Mouse (Mus musculus) heart, postnatal 0 days (tissue): ENCODE results near the gene Tmem274. TPM values are rescaled to one million over a fixed set of nuclear protein-coding genes. Genes with fewer than 3 reads are reported as not detected.
"Not testable (repeated sequence)": the region's sequence is repeated elsewhere in the genome, so short reads cannot be mapped to it uniquely, and the experiment has no call there.

Source experiments
- ATAC-seq: fragments of 200-750 bp; cut with Nextera tagmentation; 2 replicates; pipeline ENCODE4 v1.8.0; 2017; ENCODE audit warnings: low read depth, moderate number of reproducible peaks, moderate library complexity; ENCODE audit not compliant: insufficient read depth
- DNase-seq: peaks from one replicate; pipeline ENCODE4 v3.0.0-alpha.2; 2016; ENCODE audit warnings: low spot score
- H3K27ac ChIP-seq: fragments of 300-500 bp; sonication (generic); 2 replicates; pipeline ENCODE4 v1.5.1; 2014; ENCODE audit warnings: low read depth, mild to moderate bottlenecking
- H3K27me3 ChIP-seq: fragments of 300-500 bp; sonication (generic); 2 replicates; pipeline ENCODE4 v1.6.1; 2014; ENCODE audit warnings: low read length, mixed read lengths; ENCODE audit not compliant: control insufficient read depth, insufficient read depth
- H3K36me3 ChIP-seq: fragments of 300-500 bp; sonication (generic); replicated peaks from 2 replicates; pipeline ENCODE4 v1.6.1; 2014; ENCODE audit warnings: low read length, mixed read lengths; ENCODE audit not compliant: control insufficient read depth, insufficient read depth
- H3K4me1 ChIP-seq: fragments of 300-500 bp; sonication (generic); 2 replicates; pipeline ENCODE4 v1.6.1; 2014; ENCODE audit warnings: antibody characterized with exemption; ENCODE audit not compliant: control insufficient read depth, insufficient read depth
- H3K4me2 ChIP-seq: fragments of 300-500 bp; sonication (generic); 2 replicates; pipeline ENCODE4 v1.6.1; 2014; ENCODE audit warnings: low read depth, mild to moderate bottlenecking, low read length, moderate library complexity
- H3K4me3 ChIP-seq: fragments of 300-500 bp; sonication (generic); 2 replicates; pipeline ENCODE4 v1.5.1; 2014; ENCODE audit warnings: low read depth, low read length
- H3K9ac ChIP-seq: fragments of 300-500 bp; sonication (generic); replicated peaks from 2 replicates; pipeline ENCODE4 v1.6.1; 2014; ENCODE audit warnings: low read depth, low read length, mixed read lengths
- H3K9me3 ChIP-seq: fragments of 300-500 bp; sonication (generic); replicated peaks from 2 replicates; pipeline ENCODE4 v1.6.1; 2016; ENCODE audit warnings: low read length; ENCODE audit not compliant: control insufficient read depth
- CTCF ChIP-seq: IDR thresholded peaks from 2 replicates; pipeline ENCODE4 v1.5.1; 2016; ENCODE audit warnings: antibody characterized with exemption, control low read depth, low read depth
- EP300 ChIP-seq: IDR thresholded peaks from 2 replicates; pipeline ENCODE4 v1.6.1; 2016; ENCODE audit warnings: antibody characterized with exemption, low read depth
- WGBS: fragments of 180-500 bp; shearing (Covaris S2); extraction: QIAGEN DNeasy Blood & Tissue Kit; methylation state at CpG from one replicate; pipeline ENCODE4 v1.1.7; 2014; 5-methylcytosine and 5-hydroxymethylcytosine counted together
- polyA plus RNA-seq: library from polyadenylated mRNA; unstranded; fragments of >200 nt; fragmentation: Nextera tagmentation; extraction: Ambion mirVana; gene quantifications from 2 replicates; pipeline ENCODE4 v1.2.1, GENCODE M21; 2015
- total RNA-seq: library from RNA; depleted of rRNA; stranded (reverse); fragments of >200 nt; gene quantifications from 2 replicates; pipeline ENCODE4 v1.2.3, GENCODE M21; 2014; ENCODE audit warnings: low replicate concordance

Gene Tmem274
- total and polyA plus RNA-seq, 2 experiments from 2014 or later = 0.19 TPM; not detected in 1

DNA sequence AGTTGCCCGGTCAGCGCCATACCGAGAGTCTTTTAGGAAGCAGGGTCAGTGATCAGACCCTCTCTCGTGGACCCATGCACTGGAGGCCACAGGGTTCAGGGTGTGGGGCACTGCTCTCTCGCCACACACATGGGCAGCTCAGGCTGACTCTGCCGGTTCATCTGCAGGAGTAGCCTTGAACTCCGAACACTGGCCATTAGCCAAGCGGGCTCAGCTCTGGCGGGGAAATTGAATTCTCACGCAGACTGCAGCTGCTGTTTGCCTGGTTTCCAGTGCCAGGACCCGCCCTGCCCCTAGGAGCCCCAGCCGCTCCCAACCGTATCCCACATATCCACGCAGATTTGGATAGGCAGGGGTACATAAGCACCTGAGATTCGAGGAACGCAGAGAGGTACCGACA is 22.9 kb upstream of the Tmem274 start:
- 78% methylated on average over 17 of the region's 17 CpGs for WGBS
- peak overlapping the region; percentile 24 for H3K4me2 ChIP-seq
- H3K4me1 ChIP-seq = no peaks in the 10 kb centered on the region
- no peak overlapping the region for H3K27ac ChIP-seq
- no peak for ATAC-seq
- DNase-seq = no peak
- H3K27me3 ChIP-seq = no peaks in the 10 kb centered on the region
- TF ChIP-seq CTCF (no peak), EP300 (no peak)
- no peaks in the 10 kb centered on the region for H3K9me3 ChIP-seq
- peak overlapping the region; percentile 1; the same call in 1 of the 2 replicates for H3K4me3 ChIP-seq
- no peak overlapping the region for H3K9ac ChIP-seq
- no peaks in the 10 kb centered on the region for H3K36me3 ChIP-seq

DNA sequence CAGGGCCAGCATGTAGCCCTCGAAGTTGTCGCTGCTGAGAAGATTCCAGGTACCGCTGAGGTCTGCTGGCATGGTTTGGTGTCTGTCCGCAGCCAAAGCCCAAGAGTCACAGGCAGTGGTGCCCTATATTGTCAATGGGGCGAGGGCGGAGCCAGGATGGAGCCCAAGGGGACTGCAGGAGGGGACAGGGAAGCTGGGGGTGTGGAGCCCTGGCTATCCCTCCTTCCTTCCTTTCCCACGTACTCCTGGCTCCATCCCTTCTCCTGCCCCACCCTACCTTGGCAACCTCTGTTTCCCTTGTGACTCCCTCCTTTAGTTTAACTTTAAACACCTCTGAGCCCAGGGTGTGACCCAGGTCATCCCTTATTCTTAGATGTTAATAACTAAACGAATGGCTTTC is 22.3 kb upstream of the Tmem274 start, which contains the start of gene Rbp7:
TSS of gene Rbp7 (minus strand) at position 100 of the 400 bp plus-strand sequence.
- H3K4me1 ChIP-seq = no peaks in the 10 kb centered on the region
- peak within 1 kb of the TSS; percentile 24 for H3K4me2 ChIP-seq
- no peaks in the 10 kb centered on the region for H3K36me3 ChIP-seq
- H3K9ac ChIP-seq = no peak within 1 kb of the TSS
- TF ChIP-seq CTCF (no peak), EP300 (no peak)
- H3K4me3 ChIP-seq = peak within 1 kb of the TSS; percentile 1; the same call in 1 of the 2 replicates
- no peaks in the 10 kb centered on the region for H3K9me3 ChIP-seq
- no peaks in the 10 kb centered on the region for H3K27me3 ChIP-seq
- no peak for DNase-seq
- peak within 1 kb of the TSS; percentile 35; the same call in 1 of the 2 replicates for H3K27ac ChIP-seq
- WGBS = 46% methylated on average over 8 of the region's 8 CpGs
- peak; percentile 22; the same call in 1 of the 2 replicates for ATAC-seq

DNA sequence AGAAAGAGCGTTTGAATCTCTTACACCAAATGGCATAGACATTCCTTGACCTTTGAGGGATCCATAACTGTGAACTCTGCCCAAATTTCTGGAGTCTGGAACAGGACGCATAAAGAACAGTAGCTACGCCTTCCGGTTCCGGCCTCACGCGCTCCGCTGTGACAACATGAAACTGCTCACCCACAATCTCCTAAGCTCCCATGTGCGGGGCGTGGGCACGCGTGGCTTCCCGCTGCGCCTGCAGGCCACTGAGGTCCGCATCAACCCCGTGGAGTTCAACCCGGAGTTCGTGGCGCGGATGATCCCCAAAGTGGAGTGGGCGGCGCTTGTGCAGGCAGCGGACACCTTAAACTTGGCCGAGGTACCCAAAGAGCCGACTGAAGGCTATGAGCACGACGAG is 20.0 kb upstream of the Tmem274 start:
- H3K27me3 ChIP-seq, H3K9me3 ChIP-seq, H3K4me2 ChIP-seq, H3K4me1 ChIP-seq, H3K9ac ChIP-seq, ATAC-seq, H3K27ac ChIP-seq, DNase-seq, H3K36me3 ChIP-seq, H3K4me3 ChIP-seq: not testable (repeated sequence)
- 83% methylated on average over 25 of the region's 27 CpGs for WGBS

DNA sequence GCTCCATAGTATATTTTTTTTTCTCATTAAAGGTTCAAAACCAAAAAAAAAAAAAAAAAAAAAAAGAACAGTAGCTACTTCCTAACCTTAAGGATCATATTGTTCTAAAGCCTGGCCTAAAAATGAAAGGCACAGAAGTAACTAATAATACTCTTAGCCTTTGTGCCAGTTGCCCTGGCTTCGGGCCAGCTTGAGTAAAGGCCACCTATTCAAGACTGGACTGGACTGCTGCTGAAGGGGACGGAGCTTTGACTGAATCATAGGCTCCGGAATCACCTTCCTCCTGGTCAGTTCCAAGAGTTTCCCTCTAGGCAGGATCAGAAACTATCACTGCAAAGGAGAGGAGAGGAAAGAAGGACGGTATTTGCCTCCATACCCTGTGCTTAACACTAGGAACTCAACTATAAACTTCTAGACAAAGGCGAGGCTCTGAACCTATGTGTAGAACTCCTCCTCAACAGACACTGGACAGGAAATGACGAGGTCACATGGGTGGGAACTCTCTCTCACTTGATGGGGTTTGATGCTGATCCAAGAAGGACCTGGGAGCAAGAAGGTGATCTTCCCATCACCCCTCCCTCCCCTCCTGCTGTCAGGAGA is 19.2 kb upstream of the Tmem274 start:
- no peak overlapping the region for H3K4me3 ChIP-seq
- no peak overlapping the region for H3K9ac ChIP-seq
- H3K36me3 ChIP-seq = no peaks in the 10 kb centered on the region
- TF ChIP-seq CTCF (no peak), EP300 (peak; percentile 38; the same call in 1 of the 2 replicates)
- H3K27ac ChIP-seq = peak overlapping the region; percentile 82
- 53% methylated on average over 6 of the region's 6 CpGs for WGBS
- H3K4me1 ChIP-seq = peaks cover 3% of the 10 kb centered on the region; the same call in 1 of the 2 replicates
- H3K4me2 ChIP-seq = 0 out of 2 replicates have a peak overlapping the region, but pooled peaks have one; percentile 2
- peak; percentile 54 for DNase-seq
- peak; percentile 71 for ATAC-seq
- H3K27me3 ChIP-seq = no peaks in the 10 kb centered on the region
- no peaks in the 10 kb centered on the region for H3K9me3 ChIP-seq

DNA sequence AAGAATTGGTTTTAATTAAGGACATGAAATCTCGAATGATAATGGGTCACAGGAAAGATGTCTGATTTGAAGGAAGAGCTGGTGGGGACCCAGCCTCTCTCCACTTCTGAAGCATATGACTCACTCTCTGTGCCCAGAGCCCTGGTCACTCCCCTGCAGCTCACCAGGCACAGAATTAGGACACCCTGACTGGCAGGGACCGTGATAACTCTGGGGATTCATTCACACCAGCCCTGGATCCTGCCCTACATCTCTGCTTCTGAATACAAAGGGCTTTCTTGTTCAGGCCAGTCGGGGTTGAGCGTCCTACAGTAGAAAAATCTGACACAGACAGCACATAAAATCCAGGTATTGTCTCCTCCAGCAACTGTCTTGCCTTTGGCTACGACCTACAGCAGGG is 18.7 kb upstream of the Tmem274 start:
- no peak for ATAC-seq
- no peak overlapping the region for H3K4me3 ChIP-seq
- H3K27ac ChIP-seq = peak overlapping the region; percentile 82
- no peaks in the 10 kb centered on the region for H3K27me3 ChIP-seq
- no peak overlapping the region for H3K9ac ChIP-seq
- no peaks in the 10 kb centered on the region for H3K9me3 ChIP-seq
- no peak for TF ChIP-seq EP300
- no peak for TF ChIP-seq CTCF
- 56% methylated on average over 5 of the region's 5 CpGs for WGBS
- no peaks in the 10 kb centered on the region for H3K36me3 ChIP-seq
- peaks cover 3% of the 10 kb centered on the region; the same call in 1 of the 2 replicates for H3K4me1 ChIP-seq
- DNase-seq = no peak
- H3K4me2 ChIP-seq = no peak overlapping the region

DNA sequence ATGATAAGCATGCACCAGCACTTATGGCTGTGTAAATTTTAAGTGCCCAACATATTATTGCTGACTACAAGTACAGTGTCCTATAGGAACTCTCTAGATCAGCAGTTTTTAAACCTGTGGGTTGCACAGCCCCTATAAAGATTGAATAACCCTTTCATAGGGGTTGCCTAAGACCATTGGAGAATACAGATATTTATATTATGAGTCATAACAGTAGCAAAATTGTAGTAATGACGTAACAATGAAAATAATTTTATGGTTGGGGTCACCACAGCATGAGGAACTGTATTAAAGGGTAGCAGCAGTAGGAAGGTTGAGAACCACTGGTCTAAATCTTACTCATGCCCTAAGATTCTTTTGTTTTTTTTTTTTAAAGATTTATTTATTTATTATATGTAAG is 17.8 kb upstream of the Tmem274 start:
- no peak overlapping the region for H3K27ac ChIP-seq
- H3K4me2 ChIP-seq = no peak overlapping the region
- no peaks in the 10 kb centered on the region for H3K36me3 ChIP-seq
- ATAC-seq = no peak
- no peak overlapping the region for H3K9ac ChIP-seq
- peaks cover 3% of the 10 kb centered on the region; the same call in 1 of the 2 replicates for H3K4me1 ChIP-seq
- WGBS = 65% methylated on average over 1 of the region's 1 CpGs
- no peak overlapping the region for H3K4me3 ChIP-seq
- no peaks in the 10 kb centered on the region for H3K27me3 ChIP-seq
- DNase-seq = no peak
- no peak for TF ChIP-seq EP300
- no peak for TF ChIP-seq CTCF
- no peaks in the 10 kb centered on the region for H3K9me3 ChIP-seq

DNA sequence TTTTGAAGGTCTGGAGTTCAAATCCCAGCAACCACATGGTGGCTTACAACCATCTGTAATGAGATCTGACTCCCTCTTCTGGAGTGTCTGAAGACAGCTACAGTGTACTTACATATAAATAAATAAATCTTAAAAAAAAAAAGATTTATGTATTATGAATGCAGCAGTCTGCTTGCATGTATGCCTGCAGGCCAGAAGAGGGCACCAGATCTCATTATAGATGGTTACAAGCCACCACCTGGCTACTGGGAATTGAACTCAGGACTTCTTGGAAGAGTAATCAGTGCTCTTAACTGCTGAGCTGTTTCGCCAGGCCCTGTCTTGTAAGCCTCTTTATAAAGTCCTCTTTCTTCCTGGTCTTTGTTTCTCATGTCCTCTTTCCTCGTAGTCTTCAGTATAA is 16.7 kb upstream of the Tmem274 start:
- not testable (repeated sequence) for H3K4me2 ChIP-seq, H3K4me1 ChIP-seq, H3K27ac ChIP-seq, H3K36me3 ChIP-seq, DNase-seq, ATAC-seq, H3K4me3 ChIP-seq, H3K27me3 ChIP-seq, H3K9ac ChIP-seq, H3K9me3 ChIP-seq
- WGBS = 94% methylated on average over 2 of the region's 2 CpGs
